Mouse (Mus musculus) gastrocnemius, adult 8-10 months (tissue): Measurements from ENCODE around the gene Sptbn4. TPM values are rescaled to one million over a fixed set of nuclear protein-coding genes. Genes with fewer than 3 reads are reported as not detected.
A peak's percentile ranks its signal among the peaks of the same experiment; 100 is the strongest.

Experiments
- DNase-seq, 2 experiments: peaks; one replicate each; pipeline ENCODE4 v3.0.0; 2022; ENCODE audit warnings: low spot score in 2 of 2
- total RNA-seq, 4 experiments: library from RNA; stranded (reverse); gene quantifications; 2 replicates each; pipeline ENCODE4 v1.2.4; 2022

Sptbn4 gene
- total RNA-seq, 4 experiments from 2014 or later, result not detected

- no peak for DNase-seq
Measured at GRCm38 (mm10) chr7:27328161-27328560, 119.3 kb downstream of the Sptbn4 start.

- no peak for DNase-seq
Measured at GRCm38 (mm10) chr7:27327500-27327899, 120.0 kb downstream of the Sptbn4 start.

- DNase-seq, result peak; percentile 37 to 61
Measured at GRCm38 (mm10) chr7:27326101-27326880, 121.2 kb downstream of the Sptbn4 start.

- DNase-seq, result peak; percentile 74 to 83
Measured at GRCm38 (mm10) chr7:27325697-27326096, 121.8 kb downstream of the Sptbn4 start.

GRCm38 (mm10) chr7:27324928-27325327 lies 122.6 kb downstream of the Sptbn4 start:
- DNase-seq, result no peak

- no peak for DNase-seq
Measured at GRCm38 (mm10) chr7:27324161-27324560, 123.3 kb downstream of the Sptbn4 start.

GRCm38 (mm10) chr7:27323001-27323400 lies 124.5 kb downstream of the Sptbn4 start:
- DNase-seq, result no peak

- no peak for DNase-seq
Measured at GRCm38 (mm10) chr7:27322291-27322690, 125.2 kb downstream of the Sptbn4 start.

- no peak for DNase-seq
Measured at GRCm38 (mm10) chr7:27319411-27319810, 128.1 kb downstream of the Sptbn4 start.

- DNase-seq, result peak; percentile 82 to 88
Measured at GRCm38 (mm10) chr7:27315958-27316357, 131.5 kb downstream of the Sptbn4 start.

- DNase-seq, result no peak
Measured at GRCm38 (mm10) chr7:27314393-27314792, 133.1 kb downstream of the Sptbn4 start.

- no peak for DNase-seq
Measured at GRCm38 (mm10) chr7:27311651-27312284, 135.7 kb downstream of the Sptbn4 start.

- no peak for DNase-seq
Measured at GRCm38 (mm10) chr7:27310996-27311535, 136.4 kb downstream of the Sptbn4 start.

GRCm38 (mm10) chr7:27310306-27310705 lies 137.2 kb downstream of the Sptbn4 start:
- no peak for DNase-seq

- no peak for DNase-seq
Measured at GRCm38 (mm10) chr7:27309832-27310231, 137.7 kb downstream of the Sptbn4 start.

GRCm38 (mm10) chr7:27308821-27309549 lies 138.5 kb downstream of the Sptbn4 start:
- DNase-seq, result no peak

- DNase-seq, result no peak
Measured at GRCm38 (mm10) chr7:27307551-27307950, 139.9 kb downstream of the Sptbn4 start.

Other genes starting within 250 kb of the Sptbn4 start
- 1 to 10 TPM; 3.5 to 4.6 (median 3.7) TPM for gene Itpkc, start 219.0 kb downstream of the Sptbn4 start, total RNA-seq
- 1 to 10 TPM; 2.6 to 3.3 (median 3.0) TPM for gene Coq8b, start 214.7 kb downstream of the Sptbn4 start, total RNA-seq
- 1 to 10 TPM; 1.5 to 3.4 (median 2.2) TPM for gene Numbl, start 189.3 kb downstream of the Sptbn4 start, total RNA-seq
- gene Ltbp4, start 110.0 kb downstream of the Sptbn4 start, total RNA-seq, result 10 to 100 TPM; 33.6 to 50.3 (median 43.1) TPM
- gene Shkbp1, start 91.7 kb downstream of the Sptbn4 start, total RNA-seq, result 1 to 10 TPM; 1.8 to 3.9 (median 2.7) TPM
- under 1 TPM in 1 of 4 experiments, not detected in 3; 0.53 TPM for gene Gm20479, start 90.3 kb downstream of the Sptbn4 start, total RNA-seq
- gene Blvrb, start 292 bp upstream of the Sptbn4 start, total RNA-seq, result 10 to 100 TPM in 3 of 4 experiments, 1 to 10 TPM in 1; 9.9 to 14.4 (median 11.3) TPM
- gene Sertad3, start 26.1 kb upstream of the Sptbn4 start, total RNA-seq, result 1 to 10 TPM; 3.8 to 5.3 (median 4.3) TPM
- gene Sertad1, start 39.2 kb upstream of the Sptbn4 start, total RNA-seq, result 1 to 10 TPM; 6.5 to 9.8 (median 8.8) TPM
- 1 to 10 TPM; 2.3 to 7.7 (median 5.7) TPM for gene Prx, start 51.6 kb upstream of the Sptbn4 start, total RNA-seq
- under 1 TPM in 1 of 4 experiments, not detected in 3; 0.11 TPM for gene Hipk4, start 75.6 kb upstream of the Sptbn4 start, total RNA-seq
- gene Pld3, start 105.5 kb upstream of the Sptbn4 start, total RNA-seq, result 10 to 100 TPM; 14.0 to 15.3 (median 14.9) TPM
- gene 2310022A10Rik, start 105.5 kb upstream of the Sptbn4 start, total RNA-seq, result 100 to 1,000 TPM; 118 to 123 (median 121) TPM
- gene Akt2, start 143.9 kb upstream of the Sptbn4 start, total RNA-seq, result 100 to 1,000 TPM; 178 to 228 (median 207) TPM
- gene Ttc9b, start 206.2 kb upstream of the Sptbn4 start, total RNA-seq, result not detected
- 10 to 100 TPM; 40.0 to 47.7 (median 42.4) TPM for gene Map3k10, start 226.9 kb upstream of the Sptbn4 start, total RNA-seq
- under 1 TPM; 0.11 to 0.70 (median 0.33) TPM for gene Zfp607b, start 241.7 kb upstream of the Sptbn4 start, total RNA-seq